8 mouse cellular contexts compared by ENCODE assay signal in the genomic region with DNA sequence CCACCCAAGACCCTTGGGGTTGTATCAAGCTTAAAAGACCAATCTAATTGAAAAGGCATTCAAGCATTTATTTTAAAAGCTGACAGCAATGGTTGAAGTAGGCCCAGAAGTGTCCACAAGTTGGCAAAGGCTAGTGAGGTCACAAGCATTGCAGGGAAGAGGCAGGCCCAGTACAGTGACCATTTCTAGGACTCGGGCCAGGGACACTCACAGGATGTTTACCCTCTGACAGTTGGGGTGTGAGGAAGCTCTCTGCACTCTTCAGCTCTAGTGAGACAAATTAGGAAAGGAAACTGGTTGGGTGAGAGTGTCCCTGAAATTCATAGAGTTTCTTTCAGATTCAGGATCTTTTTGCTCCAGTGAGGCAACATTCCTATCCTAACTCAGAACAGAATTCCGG.
DNase-seq lines count a peak whose midpoint lies in the region; ATAC-seq lines count a peak whose summit lies in the region.

No protein-coding gene starts in this region.

- no peak overlapping the region for H3K9ac ChIP-seq in heart, embryonic 12.5 days
- H3K9ac ChIP-seq in liver, embryonic 13.5 days = no peak overlapping the region

- DNase-seq in heart, adult 18-20 months = peak; percentile 88 to 93
- peak; percentile 84 for DNase-seq in 416B (ENCODE audit: low read depth)
- peak; percentile 90 for DNase-seq in heart, adult 8-10 months (ENCODE audit: low spot score)
- DNase-seq in liver, embryonic 13.5 days = no peak
- DNase-seq in embryonic facial prominence, embryonic 10.5 days (ENCODE audit: low spot score) = no peak
- DNase-seq in neural tube, embryonic 10.5 days (ENCODE audit: extremely low spot score, low spot score) = no peak

- H3K27me3 ChIP-seq in heart, embryonic 12.5 days (replicated peaks) = no peaks in the 10 kb centered on the region
- no peaks in the 10 kb centered on the region for H3K27me3 ChIP-seq in liver, embryonic 13.5 days
- no peaks in the 10 kb centered on the region for H3K27me3 ChIP-seq in embryonic facial prominence, embryonic 10.5 days (replicated peaks; ENCODE audit: low read depth, poor library complexity, severe bottlenecking)

- H3K4me3 ChIP-seq in heart, embryonic 12.5 days = no peak overlapping the region
- H3K4me3 ChIP-seq in liver, embryonic 13.5 days (replicated peaks) = no peak overlapping the region
- H3K4me3 ChIP-seq in embryonic facial prominence, embryonic 10.5 days = no peak overlapping the region

- peaks cover 33% of the 10 kb centered on the region for H3K36me3 ChIP-seq in heart, embryonic 12.5 days
- H3K36me3 ChIP-seq in liver, embryonic 13.5 days = peaks cover 38% of the 10 kb centered on the region
- H3K36me3 ChIP-seq in embryonic facial prominence, embryonic 10.5 days (replicated peaks) = peaks cover 26% of the 10 kb centered on the region

- ATAC-seq in heart, embryonic 12.5 days (ENCODE audit: insufficient number of reproducible peaks, low FRiP score) = no peak; the same call in 1 of the 2 replicates
- 0 out of 2 replicates have a peak, but pooled peaks have one; percentile 45 for ATAC-seq in liver, embryonic 13.5 days (ENCODE audit: low read depth)
- no peak for ATAC-seq in megakaryocyte-erythroid progenitor cell, adult 5-6 weeks (replicated peaks; ENCODE audit: low FRiP score, low TSS enrichment, poor library complexity, severe bottlenecking)

- H3K4me2 ChIP-seq in heart, embryonic 12.5 days = no peak overlapping the region
- no peak overlapping the region for H3K4me2 ChIP-seq in liver, embryonic 13.5 days

- H3K4me1 ChIP-seq in heart, embryonic 12.5 days (replicated peaks) = peaks cover 6% of the 10 kb centered on the region
- H3K4me1 ChIP-seq in liver, embryonic 13.5 days (replicated peaks) = peaks cover 52% of the 10 kb centered on the region
- H3K4me1 ChIP-seq in embryonic facial prominence, embryonic 10.5 days = 0 out of 2 replicates have a peak, but pooled peaks cover 2% of the 10 kb centered on the region

- WGBS in heart, embryonic 12.5 days = 65% methylated on average over 2 of the region's 2 CpGs
- 61% methylated on average over 2 of the region's 2 CpGs for WGBS in liver, embryonic 13.5 days (ENCODE audit: insufficient replicate concordance)
- 79% methylated on average over 2 of the region's 2 CpGs for WGBS in embryonic facial prominence, embryonic 10.5 days

- no peaks in the 10 kb centered on the region for H3K9me3 ChIP-seq in heart, embryonic 12.5 days (replicated peaks)
- H3K9me3 ChIP-seq in liver, embryonic 13.5 days (replicated peaks) = no peaks in the 10 kb centered on the region
- H3K9me3 ChIP-seq in embryonic facial prominence, embryonic 10.5 days = no peaks in the 10 kb centered on the region

- H3K27ac ChIP-seq in heart, embryonic 12.5 days (ENCODE audit: poor library complexity, severe bottlenecking) = no peak overlapping the region
- no peak overlapping the region for H3K27ac ChIP-seq in liver, embryonic 13.5 days
- no peak overlapping the region for H3K27ac ChIP-seq in embryonic facial prominence, embryonic 10.5 days (replicated peaks)

Comparison
In these comparisons a context has a peak if more than half of its experiments do, and no peak if none do; other contexts are left out.
1. DNase-seq: peak in heart, adult 18-20 months (2 of 2), 416B (single experiment) and heart, adult 8-10 months (single experiment); none in liver, embryonic 13.5 days (single experiment), embryonic facial prominence, embryonic 10.5 days (single experiment) and neural tube, embryonic 10.5 days (single experiment).